Mouse (Mus musculus) layer of hippocampus, adult 2 months (tissue): ENCODE measurements at regions not wholly inside any gene's neighbourhood (a gene's known extent, or its start where the extent isn't known, plus 50 kb on each side); places are given as distances from the start of the nearest gene placed in this dataset.

Experiments used
- DNase-seq, 2 experiments: peaks; one replicate each; pipeline ENCODE4 v3.0.0; 2022; ENCODE audit warnings: low spot score in 2 of 2
- H3K27ac ChIP-seq: fragments of 200-600 bp; 2 replicates; pipeline ENCODE4 v1.8.1; 2022
- H3K4me3 ChIP-seq: fragments of 200-600 bp; 2 replicates; pipeline ENCODE4 v1.8.1; 2022; ENCODE audit warnings: mild to moderate bottlenecking
- CTCF ChIP-seq: fragments of 200-600 bp; conservative IDR thresholded peaks from 2 replicates; pipeline ENCODE4 v1.8.1; 2022; ENCODE audit warnings: antibody characterized with exemption, mild to moderate bottlenecking, moderate library complexity

- peak in 1 of 2 experiments; percentile 7 for DNase-seq
Observed at GRCm38 (mm10) chr16:76153766-76154525, 131.9 kb upstream of the Samsn1 start.

DNA sequence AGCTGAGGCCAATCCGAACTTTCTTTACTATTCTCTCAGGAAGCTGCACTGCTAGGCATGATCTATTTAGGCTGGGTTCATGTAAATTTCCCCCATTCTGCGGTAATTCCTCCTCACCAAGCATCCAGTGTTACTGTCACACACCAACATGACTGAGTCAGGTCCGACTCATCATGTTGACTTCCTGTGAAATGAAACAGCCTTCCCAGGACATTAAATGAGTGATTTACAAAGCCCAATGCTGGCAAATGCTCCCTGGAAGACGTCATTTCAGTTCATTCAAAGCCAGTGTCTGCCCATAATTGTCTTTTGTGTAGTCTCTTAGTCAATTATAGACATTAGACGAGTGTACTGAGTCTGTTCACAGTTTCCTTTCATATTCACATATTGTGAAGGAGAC is 127.5 kb upstream of the Samsn1 start:
- TF ChIP-seq CTCF = no peak
- no peak for DNase-seq
- H3K4me3 ChIP-seq = no peak overlapping the region
- H3K27ac ChIP-seq = no peak overlapping the region

More at GRCm38 (mm10) chr16:76153766-76154525, 131.9 kb upstream of the Samsn1 start:
- no peak overlapping the region for H3K4me3 ChIP-seq
- no peak for TF ChIP-seq CTCF
- no peak overlapping the region for H3K27ac ChIP-seq

DNA sequence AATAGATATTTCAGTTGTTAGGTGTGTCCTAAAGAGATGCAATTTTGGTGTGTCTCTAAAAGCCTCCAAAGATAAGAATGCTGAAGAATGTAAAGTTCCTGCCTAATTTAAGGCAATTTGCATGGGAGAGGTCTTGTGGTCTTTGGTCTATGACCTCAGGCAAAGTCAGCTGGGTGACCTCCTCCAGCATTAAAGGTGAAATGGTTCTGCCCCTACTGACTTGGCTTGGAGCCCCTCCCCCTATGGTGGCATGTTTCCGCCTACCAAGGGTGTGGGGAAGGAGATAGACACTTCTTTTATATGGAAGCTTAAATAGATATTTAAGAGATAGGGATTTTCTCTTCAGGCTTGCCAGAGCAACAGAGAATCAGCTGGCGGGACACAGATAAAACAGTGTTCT is 111.8 kb upstream of the Samsn1 start:
- no peak overlapping the region for H3K27ac ChIP-seq
- H3K4me3 ChIP-seq = no peak overlapping the region
- no peak for TF ChIP-seq CTCF
- DNase-seq = no peak

DNA sequence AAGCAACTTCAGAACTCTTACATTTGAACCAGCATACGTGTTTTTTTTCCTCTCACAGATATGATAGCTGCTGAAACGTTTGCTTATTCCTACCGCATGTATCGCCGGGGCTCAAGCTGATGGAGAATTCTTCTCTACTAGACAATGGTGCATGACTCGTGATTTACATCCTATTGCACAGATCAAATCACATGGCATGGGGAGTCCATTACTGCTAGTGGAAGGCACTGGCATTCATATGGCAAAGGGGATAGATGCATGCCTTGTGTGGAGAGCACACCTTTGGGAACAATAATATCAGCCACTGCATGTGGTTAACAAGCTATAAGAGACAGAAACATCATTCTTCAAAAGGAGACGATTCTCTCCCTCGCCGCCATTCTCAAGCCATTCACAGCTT is 108.4 kb upstream of the Samsn1 start:
- Histone ChIP-seq H3K4me3 (no peak overlapping the region), H3K27ac (no peak overlapping the region)
- DNase-seq = no peak
- TF ChIP-seq CTCF = no peak

DNA sequence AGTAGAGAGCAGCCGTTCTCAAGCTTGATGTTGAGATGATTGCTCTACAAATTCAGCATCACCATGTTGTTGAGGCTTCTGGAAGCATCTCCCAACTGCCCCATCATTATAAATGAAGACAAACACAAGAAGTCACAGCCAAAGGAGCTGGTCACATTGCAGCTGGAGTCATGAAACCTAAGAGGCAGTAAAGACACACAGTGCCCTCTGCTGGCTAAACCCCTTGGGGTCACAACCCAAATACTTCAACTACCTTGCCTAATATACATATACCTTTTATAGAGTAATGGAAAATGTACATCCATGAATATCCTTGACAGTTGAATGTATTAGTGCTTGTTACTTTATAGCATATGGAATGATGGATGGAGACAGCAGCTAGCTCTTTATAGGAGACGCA is 107.9 kb upstream of the Samsn1 start:
- TF ChIP-seq CTCF = peak; percentile 69
- DNase-seq = no peak
- H3K27ac ChIP-seq = no peak overlapping the region
- no peak overlapping the region for H3K4me3 ChIP-seq

DNA sequence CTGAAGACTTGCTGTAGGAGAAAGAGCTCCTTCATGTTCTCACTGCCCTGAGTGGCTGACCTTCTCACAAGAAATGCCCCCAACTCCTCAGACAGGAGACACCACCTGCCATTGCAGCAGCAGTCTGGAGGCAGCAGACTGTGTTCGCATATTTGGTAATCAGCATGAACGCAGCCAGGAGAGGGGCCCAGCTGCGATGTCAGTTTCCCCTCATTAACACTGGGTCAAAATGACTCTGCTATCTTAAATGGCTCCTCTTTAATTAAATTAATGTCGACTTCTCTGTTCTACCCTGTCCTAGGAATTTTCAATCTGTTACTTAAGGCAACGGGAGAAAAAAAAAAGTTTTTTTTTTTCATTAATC is 100.9 kb upstream of the Samsn1 start:
- Histone ChIP-seq H3K4me3 (no peak overlapping the region), H3K27ac (no peak overlapping the region)
- no peak for TF ChIP-seq CTCF
- no peak for DNase-seq

- H3K27ac ChIP-seq = no peak overlapping the region
- no peak for TF ChIP-seq CTCF
- H3K4me3 ChIP-seq = no peak overlapping the region
- DNase-seq = no peak
Observed at GRCm38 (mm10) chr16:76122172-76123020, 100.3 kb upstream of the Samsn1 start.

GRCm38 (mm10) chr16:76120712-76121111 is 98.6 kb upstream of the Samsn1 start:
- TF ChIP-seq CTCF = no peak
- Histone ChIP-seq H3K4me3 (no peak overlapping the region), H3K27ac (no peak overlapping the region)
- no peak for DNase-seq

DNA sequence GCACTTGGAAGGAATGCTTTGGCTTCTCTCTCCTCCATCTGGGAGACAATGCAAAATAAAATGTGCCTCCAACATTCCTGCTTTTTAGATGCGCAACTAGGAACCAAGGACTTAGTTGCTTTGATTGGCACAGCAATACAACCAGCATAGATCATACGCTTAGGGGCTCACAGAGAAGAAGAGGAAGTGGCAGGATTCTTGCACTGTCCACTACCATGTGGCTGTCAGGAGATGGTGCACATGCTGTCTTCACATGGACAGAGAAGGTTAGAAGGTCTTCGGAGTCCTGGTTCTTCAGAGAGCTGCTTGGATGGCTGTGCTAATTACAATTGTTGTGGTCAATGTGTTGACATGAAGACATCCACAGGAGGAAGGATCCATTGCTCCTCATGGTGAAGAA is 88.3 kb upstream of the Samsn1 start:
- DNase-seq = no peak
- Histone ChIP-seq H3K27ac (no peak overlapping the region), H3K4me3 (no peak overlapping the region)
- TF ChIP-seq CTCF = no peak

DNA sequence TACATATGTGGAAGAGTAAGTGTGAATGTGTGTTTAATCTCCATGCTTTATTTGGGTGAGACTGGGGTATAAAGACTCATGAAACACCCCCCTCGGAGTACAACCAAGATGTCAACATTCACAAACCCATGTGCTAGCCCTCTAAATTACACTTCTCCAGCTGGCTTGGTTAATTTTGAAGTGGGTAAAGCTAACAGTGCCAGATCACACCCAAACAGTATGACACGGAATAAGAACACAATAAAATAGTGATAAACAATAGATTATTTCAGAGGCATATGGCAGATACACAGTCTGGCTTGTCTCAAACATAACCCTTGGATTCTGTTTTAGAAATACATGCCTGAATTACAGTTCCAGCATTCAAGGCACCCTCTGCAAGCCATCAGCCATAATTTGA is 86.4 kb upstream of the Samsn1 start:
- TF ChIP-seq CTCF = no peak
- H3K4me3 ChIP-seq = no peak overlapping the region
- DNase-seq = peak in 1 of 2 experiments; percentile 8

GRCm38 (mm10) chr16:76104673-76105072 is 82.6 kb upstream of the Samsn1 start:
- no peak for DNase-seq
- Histone ChIP-seq H3K4me3 (no peak overlapping the region), H3K27ac (no peak overlapping the region)
- no peak for TF ChIP-seq CTCF

More for the DNA sequence above, 86.4 kb upstream of the Samsn1 start:
- no peak overlapping the region for H3K27ac ChIP-seq

GRCm38 (mm10) chr16:76101773-76102172 is 79.7 kb upstream of the Samsn1 start:
- DNase-seq = no peak
- no peak overlapping the region for H3K27ac ChIP-seq
- H3K4me3 ChIP-seq = no peak overlapping the region
- TF ChIP-seq CTCF = no peak

GRCm38 (mm10) chr16:76097808-76098207 is 75.7 kb upstream of the Samsn1 start:
- DNase-seq = no peak
- TF ChIP-seq CTCF = no peak
- H3K27ac ChIP-seq = no peak overlapping the region
- no peak overlapping the region for H3K4me3 ChIP-seq

DNA sequence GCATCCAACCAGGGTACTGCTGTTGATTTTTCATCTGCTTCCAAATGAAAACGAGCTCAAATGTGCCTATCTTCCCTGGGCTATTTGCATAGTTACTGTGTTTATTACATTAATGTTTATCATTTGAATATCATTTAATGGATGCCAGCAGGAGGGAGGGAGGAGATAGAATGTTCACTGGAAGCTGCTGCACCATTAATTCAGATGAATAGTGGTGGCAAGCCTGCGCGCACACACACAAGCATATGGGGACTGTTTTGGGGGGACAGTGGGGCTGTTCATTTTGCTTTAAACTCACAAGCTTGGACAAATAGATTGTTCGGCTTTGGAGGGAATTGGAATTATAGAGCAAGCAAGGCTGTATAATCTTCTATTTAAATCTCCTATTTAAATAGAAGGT is 74.3 kb upstream of the Samsn1 start:
- Histone ChIP-seq H3K4me3 (no peak overlapping the region), H3K27ac (no peak overlapping the region)
- TF ChIP-seq CTCF = no peak
- DNase-seq = no peak
